Mouse (Mus musculus) C2C12 (cell line): Measurements from ENCODE around the gene Ppp2r3c.
"Not testable (repeated sequence)": the region's sequence is repeated elsewhere in the genome, so short reads cannot be mapped to it uniquely, and the experiment has no call there.

ENCODE experiments used
- CEBPB ChIP-seq: IDR thresholded peaks from one replicate; pipeline ENCODE4 v1.6.1; 2011; ENCODE audit warnings: low read depth, mild to moderate bottlenecking, control low read depth, moderate library complexity
- CTCF ChIP-seq: IDR thresholded peaks from one replicate; pipeline ENCODE4 v1.5.1; 2011; ENCODE audit not compliant: control insufficient read depth, insufficient read depth, insufficient read length
- FOSL1 ChIP-seq: IDR thresholded peaks from one replicate; pipeline ENCODE4 v1.8.0; 2011; ENCODE audit warnings: mild to moderate bottlenecking, low read length; ENCODE audit not compliant: poor library complexity, insufficient read depth, severe bottlenecking
- MAX ChIP-seq: IDR thresholded peaks from one replicate; pipeline ENCODE4 v1.6.1; 2011; ENCODE audit warnings: mild to moderate bottlenecking, control low read depth
- MYOD1 ChIP-seq: IDR thresholded peaks from one replicate; pipeline ENCODE4 v1.6.1; 2011; ENCODE audit warnings: low read depth; ENCODE audit not compliant: control insufficient read depth, insufficient read length
- MYOG ChIP-seq: IDR thresholded peaks from one replicate; pipeline ENCODE4 v1.6.1; 2011; ENCODE audit not compliant: control insufficient read depth, insufficient read length; ENCODE audit errors: extremely low read depth
- USF1 ChIP-seq: IDR thresholded peaks from one replicate; pipeline ENCODE4 v1.6.1; 2011; ENCODE audit warnings: low read depth, mild to moderate bottlenecking, control low read depth, moderate library complexity

GRCm38 (mm10) chr12:55229626-55230519 is 72.9 kb downstream of the Ppp2r3c start, which contains the start of gene Srp54c:
- not testable (repeated sequence) for TF ChIP-seq CTCF, USF1, MAX, MYOG, MYOD1, CEBPB, FOSL1
